Mouse (Mus musculus) embryonic facial prominence, embryonic 14.5 days (tissue): ENCODE data around the gene Glrx5. TPM values are rescaled to one million over a fixed set of nuclear protein-coding genes. Genes with fewer than 3 reads are reported as not detected.

ENCODE experiments used
- ATAC-seq: fragments of 200-750 bp; cut with Nextera tagmentation; 2 replicates; pipeline ENCODE4 v1.8.0; 2017; ENCODE audit warnings: low read depth, moderate number of reproducible peaks, moderate TSS enrichment
- DNase-seq: peaks from one replicate; pipeline ENCODE4 v3.0.0-alpha.2; 2015; ENCODE audit warnings: low spot score
- H3K27ac ChIP-seq: fragments of 300-500 bp; sonication (generic); replicated peaks from 2 replicates; pipeline ENCODE4 v1.5.1; 2014; ENCODE audit warnings: low read depth, mild to moderate bottlenecking, low read length, moderate library complexity
- H3K27me3 ChIP-seq: fragments of 300-500 bp; sonication (generic); replicated peaks from 2 replicates; pipeline ENCODE4 v1.6.1; 2014; ENCODE audit warnings: low read length; ENCODE audit not compliant: control insufficient read depth, insufficient read depth
- H3K36me3 ChIP-seq: fragments of 300-500 bp; sonication (generic); 2 replicates; pipeline ENCODE4 v1.6.1; 2014; ENCODE audit warnings: low read length, mixed read lengths; ENCODE audit not compliant: control insufficient read depth, insufficient read depth
- H3K4me1 ChIP-seq: fragments of 300-500 bp; sonication (generic); 2 replicates; pipeline ENCODE4 v1.6.1; 2014; ENCODE audit warnings: antibody characterized with exemption, low read length; ENCODE audit not compliant: control insufficient read depth, insufficient read depth
- H3K4me2 ChIP-seq: fragments of 300-500 bp; sonication (generic); 2 replicates; pipeline ENCODE4 v1.6.1; 2014; ENCODE audit warnings: low read depth, mild to moderate bottlenecking, low read length, moderate library complexity, mixed read lengths
- H3K4me3 ChIP-seq: fragments of 300-500 bp; sonication (generic); 2 replicates; pipeline ENCODE4 v1.5.1; 2014; ENCODE audit warnings: low read depth, mild to moderate bottlenecking, low read length
- H3K9ac ChIP-seq: fragments of 300-500 bp; sonication (generic); 2 replicates; pipeline ENCODE4 v1.6.1; 2014; ENCODE audit warnings: low read depth, mild to moderate bottlenecking, low read length, moderate library complexity, mixed read lengths
- H3K9me3 ChIP-seq: fragments of 300-500 bp; sonication (generic); 2 replicates; pipeline ENCODE4 v1.6.1; 2016; ENCODE audit warnings: low read length; ENCODE audit not compliant: control insufficient read depth
- WGBS: fragments of 180-500 bp; shearing (Covaris S2); extraction: QIAGEN DNeasy Blood & Tissue Kit; methylation state at CpG from one replicate; pipeline ENCODE4 v1.1.7; 2014; 5-methylcytosine and 5-hydroxymethylcytosine counted together
- polyA plus RNA-seq: library from polyadenylated mRNA; unstranded; fragments of >200 nt; fragmentation: Nextera tagmentation; extraction: Ambion mirVana; gene quantifications from 2 replicates; pipeline ENCODE4 v1.2.1, GENCODE M21; 2014

The Glrx5 gene
- polyA plus RNA-seq = 183 and 186 TPM in 2 replicates

- peak within 1 kb of the TSS; percentile 63 for H3K27ac ChIP-seq
- ATAC-seq (peak; percentile 99), DNase-seq (peak; percentile 100)
- peaks cover 21% of the 10 kb centered on the region for H3K36me3 ChIP-seq
- H3K9me3 ChIP-seq = no peaks in the 10 kb centered on the region
- H3K4me2 ChIP-seq = peak within 1 kb of the TSS; percentile 94
- H3K4me1 ChIP-seq = peaks cover 17% of the 10 kb centered on the region
- H3K9ac ChIP-seq = peak within 1 kb of the TSS; percentile 84
- under 1% methylated on average over 67 of the region's 72 CpGs for WGBS
- H3K4me3 ChIP-seq = peak within 1 kb of the TSS; percentile 87
- H3K27me3 ChIP-seq = no peaks in the 10 kb centered on the region
Observed at GRCm38 (mm10) chr12:105032147-105032831, at the start of gene Glrx5. Glrx5 (plus strand) TSS chr12:105032688.

- H3K9ac ChIP-seq = no peak overlapping the region
- H3K9me3 ChIP-seq = no peaks in the 10 kb centered on the region
- DNase-seq (peak; percentile 85), ATAC-seq (peak; percentile 16; the same call in 1 of the 2 replicates)
- H3K27me3 ChIP-seq = no peaks in the 10 kb centered on the region
- no peaks in the 10 kb centered on the region for H3K36me3 ChIP-seq
- H3K4me2 ChIP-seq = no peak overlapping the region; the same call in 1 of the 2 replicates
- no peak overlapping the region for H3K4me3 ChIP-seq
- H3K27ac ChIP-seq = peak overlapping the region; percentile 65
- H3K4me1 ChIP-seq = peaks cover 22% of the 10 kb centered on the region
- 34% methylated on average over 7 of the region's 7 CpGs for WGBS
Observed at GRCm38 (mm10) chr12:104983476-104983875, 49.0 kb upstream of the Glrx5 start.

GRCm38 (mm10) chr12:104985088-104985487 lies 47.4 kb upstream of the Glrx5 start:
- no peak overlapping the region for H3K9ac ChIP-seq
- no peak overlapping the region for H3K4me3 ChIP-seq
- no peaks in the 10 kb centered on the region for H3K9me3 ChIP-seq
- no peak for DNase-seq
- no peak overlapping the region for H3K4me2 ChIP-seq
- no peaks in the 10 kb centered on the region for H3K27me3 ChIP-seq
- ATAC-seq = no peak
- H3K27ac ChIP-seq = no peak overlapping the region
- 85% methylated on average over 5 of the region's 5 CpGs for WGBS
- H3K36me3 ChIP-seq = no peaks in the 10 kb centered on the region
- H3K4me1 ChIP-seq = peaks cover 11% of the 10 kb centered on the region

GRCm38 (mm10) chr12:104986001-104986400 lies 46.5 kb upstream of the Glrx5 start:
- Histone ChIP-seq H3K9me3 (no peaks in the 10 kb centered on the region), H3K9ac (no peak overlapping the region), H3K4me1 (peaks cover 11% of the 10 kb centered on the region), H3K4me2 (no peak overlapping the region), H3K4me3 (no peak overlapping the region), H3K27ac (no peak overlapping the region), H3K36me3 (no peaks in the 10 kb centered on the region), H3K27me3 (no peaks in the 10 kb centered on the region)
- 81% methylated on average over 2 of the region's 2 CpGs for WGBS
- ATAC-seq = no peak
- DNase-seq = no peak

- no peak overlapping the region for H3K4me2 ChIP-seq
- H3K9me3 ChIP-seq = no peaks in the 10 kb centered on the region
- no peaks in the 10 kb centered on the region for H3K36me3 ChIP-seq
- peaks cover 11% of the 10 kb centered on the region for H3K4me1 ChIP-seq
- DNase-seq = no peak
- H3K27ac ChIP-seq = no peak overlapping the region
- no peak overlapping the region for H3K4me3 ChIP-seq
- ATAC-seq = no peak
- no peak overlapping the region for H3K9ac ChIP-seq
- H3K27me3 ChIP-seq = no peaks in the 10 kb centered on the region
- WGBS = 90% methylated on average over 9 of the region's 9 CpGs
Observed at GRCm38 (mm10) chr12:104986781-104987180, 45.7 kb upstream of the Glrx5 start.

GRCm38 (mm10) chr12:104987936-104988335 lies 44.6 kb upstream of the Glrx5 start:
- ATAC-seq (no peak), DNase-seq (no peak)
- Histone ChIP-seq H3K4me3 (no peak overlapping the region), H3K36me3 (no peaks in the 10 kb centered on the region), H3K9me3 (no peaks in the 10 kb centered on the region), H3K9ac (no peak overlapping the region), H3K4me2 (no peak overlapping the region), H3K27me3 (no peaks in the 10 kb centered on the region), H3K27ac (no peak overlapping the region), H3K4me1 (peaks cover 11% of the 10 kb centered on the region)
- WGBS = 60% methylated on average over 7 of the region's 7 CpGs

- Histone ChIP-seq H3K4me1 (no peaks in the 10 kb centered on the region), H3K27ac (no peak overlapping the region), H3K36me3 (no peaks in the 10 kb centered on the region), H3K9me3 (no peaks in the 10 kb centered on the region), H3K4me3 (no peak overlapping the region), H3K9ac (no peak overlapping the region), H3K4me2 (no peak overlapping the region), H3K27me3 (no peaks in the 10 kb centered on the region)
- no peak for ATAC-seq
- WGBS = 85% methylated on average over 13 of the region's 13 CpGs
- DNase-seq = no peak
Observed at GRCm38 (mm10) chr12:104990741-104991454, 41.6 kb upstream of the Glrx5 start.

GRCm38 (mm10) chr12:104992123-104992741 lies 40.3 kb upstream of the Glrx5 start:
- no peak overlapping the region for H3K4me2 ChIP-seq
- 80% methylated on average over 10 of the region's 10 CpGs for WGBS
- H3K27ac ChIP-seq = no peak overlapping the region
- DNase-seq (no peak), ATAC-seq (peak; percentile 50; the same call in 1 of the 2 replicates)
- no peak overlapping the region for H3K4me3 ChIP-seq
- no peaks in the 10 kb centered on the region for H3K27me3 ChIP-seq
- H3K9ac ChIP-seq = no peak overlapping the region
- no peaks in the 10 kb centered on the region for H3K9me3 ChIP-seq
- no peaks in the 10 kb centered on the region for H3K36me3 ChIP-seq
- H3K4me1 ChIP-seq = no peaks in the 10 kb centered on the region
